Mouse (Mus musculus): ENCODE data around the gene Tsen2. TPM values are rescaled to one million over a fixed set of nuclear protein-coding genes. Genes with fewer than 3 reads are reported as not detected.

Tsen2 gene
- polyA plus RNA-seq, 1 experiment from 2014 or later: 40.9 TPM

- Histone ChIP-seq H3K9me3 (replicated peaks; ENCODE audit: control insufficient read depth, low read length) (no peaks in the 10 kb centered on the region), H3K27ac (ENCODE audit: low read depth, low read length) (peak within 1 kb of the TSS; percentile 48; the same call in 1 of the 2 replicates), H3K4me2 (ENCODE audit: low read length) (peak within 1 kb of the TSS; percentile 67), H3K36me3 (ENCODE audit: control insufficient read depth, insufficient read depth, low read length) (0 out of 2 replicates have a peak, but pooled peaks cover 4% of the 10 kb centered on the region), H3K4me1 (ENCODE audit: control insufficient read depth, insufficient read depth, low read length) (peaks cover 8% of the 10 kb centered on the region), H3K27me3 (replicated peaks; ENCODE audit: control insufficient read depth, insufficient read depth, low read length) (no peaks in the 10 kb centered on the region), H3K9ac (ENCODE audit: low read length) (peak within 1 kb of the TSS; percentile 88), H3K4me3 (ENCODE audit: low read depth, low read length) (peak within 1 kb of the TSS; percentile 75)
- peak; percentile 95 for ATAC-seq
- under 1% methylated on average over 60 of the region's 61 CpGs for WGBS
- peak; percentile 87 for DNase-seq (ENCODE audit: low spot score)
These were observed 57.5 kb downstream of the Tsen2 start, which contains the start of gene Mkrn2 for GRCm38 (mm10) chr6:115601715-115602523. Gene Mkrn2, plus strand, starts transcription at chr6:115601902.

- Histone ChIP-seq H3K4me1 (ENCODE audit: control insufficient read depth, insufficient read depth, low read length) (peaks cover 8% of the 10 kb centered on the region), H3K4me3 (ENCODE audit: low read depth, low read length) (no peak overlapping the region), H3K9ac (ENCODE audit: low read length) (no peak overlapping the region), H3K27me3 (replicated peaks; ENCODE audit: control insufficient read depth, insufficient read depth, low read length) (no peaks in the 10 kb centered on the region), H3K36me3 (ENCODE audit: control insufficient read depth, insufficient read depth, low read length) (peaks cover 23% of the 10 kb centered on the region), H3K27ac (ENCODE audit: low read depth, low read length) (no peak overlapping the region), H3K4me2 (ENCODE audit: low read length) (no peak overlapping the region), H3K9me3 (replicated peaks; ENCODE audit: control insufficient read depth, low read length) (no peaks in the 10 kb centered on the region)
- 86% methylated on average over 1 of the region's 1 CpGs for WGBS
- no peak for ATAC-seq
- no peak for DNase-seq (ENCODE audit: low spot score)
These were observed 62.0 kb downstream of the Tsen2 start for GRCm38 (mm10) chr6:115606461-115606860.

GRCm38 (mm10) chr6:115607429-115607828, 63.0 kb downstream of the Tsen2 start:
- no peak for ATAC-seq
- Histone ChIP-seq H3K9me3 (replicated peaks; ENCODE audit: control insufficient read depth, low read length) (no peaks in the 10 kb centered on the region), H3K27ac (ENCODE audit: low read depth, low read length) (no peak overlapping the region), H3K36me3 (ENCODE audit: control insufficient read depth, insufficient read depth, low read length) (peaks cover 32% of the 10 kb centered on the region), H3K4me2 (ENCODE audit: low read length) (no peak overlapping the region), H3K27me3 (replicated peaks; ENCODE audit: control insufficient read depth, insufficient read depth, low read length) (no peaks in the 10 kb centered on the region), H3K4me3 (ENCODE audit: low read depth, low read length) (no peak overlapping the region), H3K9ac (ENCODE audit: low read length) (no peak overlapping the region; the same call in 1 of the 2 replicates), H3K4me1 (ENCODE audit: control insufficient read depth, insufficient read depth, low read length) (peaks cover 6% of the 10 kb centered on the region)
- WGBS: 75% methylated on average over 4 of the region's 4 CpGs
- DNase-seq (ENCODE audit: low spot score): no peak

- H3K4me2 ChIP-seq (ENCODE audit: low read length): no peak overlapping the region
- no peak overlapping the region for H3K27ac ChIP-seq (ENCODE audit: low read depth, low read length)
- H3K27me3 ChIP-seq (replicated peaks; ENCODE audit: control insufficient read depth, insufficient read depth, low read length): no peaks in the 10 kb centered on the region
- 72% methylated on average over 3 of the region's 3 CpGs for WGBS
- H3K9me3 ChIP-seq (replicated peaks; ENCODE audit: control insufficient read depth, low read length): no peaks in the 10 kb centered on the region
- H3K36me3 ChIP-seq (ENCODE audit: control insufficient read depth, insufficient read depth, low read length): peaks cover 48% of the 10 kb centered on the region
- H3K4me1 ChIP-seq (ENCODE audit: control insufficient read depth, insufficient read depth, low read length): no peaks in the 10 kb centered on the region
- peak; percentile 36 for DNase-seq (ENCODE audit: low spot score)
- ATAC-seq: no peak
- H3K4me3 ChIP-seq (ENCODE audit: low read depth, low read length): no peak overlapping the region
- no peak overlapping the region for H3K9ac ChIP-seq (ENCODE audit: low read length)
These were observed 64.7 kb downstream of the Tsen2 start for GRCm38 (mm10) chr6:115609121-115609520.

- no peak overlapping the region for H3K4me2 ChIP-seq (ENCODE audit: low read length)
- 95% methylated on average over 5 of the region's 5 CpGs for WGBS
- no peak overlapping the region for H3K4me3 ChIP-seq (ENCODE audit: low read depth, low read length)
- no peaks in the 10 kb centered on the region for H3K9me3 ChIP-seq (replicated peaks; ENCODE audit: control insufficient read depth, low read length)
- H3K4me1 ChIP-seq (ENCODE audit: control insufficient read depth, insufficient read depth, low read length): no peaks in the 10 kb centered on the region
- H3K27ac ChIP-seq (ENCODE audit: low read depth, low read length): no peak overlapping the region
- H3K27me3 ChIP-seq (replicated peaks; ENCODE audit: control insufficient read depth, insufficient read depth, low read length): no peaks in the 10 kb centered on the region
- ATAC-seq (no peak), DNase-seq (ENCODE audit: low spot score) (no peak)
- no peak overlapping the region for H3K9ac ChIP-seq (ENCODE audit: low read length)
- H3K36me3 ChIP-seq (ENCODE audit: control insufficient read depth, insufficient read depth, low read length): peaks cover 59% of the 10 kb centered on the region
These were observed 65.8 kb downstream of the Tsen2 start for GRCm38 (mm10) chr6:115610301-115610700.

GRCm38 (mm10) chr6:115613793-115614192, 69.3 kb downstream of the Tsen2 start:
- Histone ChIP-seq H3K36me3 (ENCODE audit: control insufficient read depth, insufficient read depth, low read length) (peaks cover 90% of the 10 kb centered on the region), H3K4me2 (ENCODE audit: low read length) (no peak overlapping the region), H3K4me3 (ENCODE audit: low read depth, low read length) (no peak overlapping the region), H3K27ac (ENCODE audit: low read depth, low read length) (no peak overlapping the region), H3K4me1 (ENCODE audit: control insufficient read depth, insufficient read depth, low read length) (no peaks in the 10 kb centered on the region), H3K9me3 (replicated peaks; ENCODE audit: control insufficient read depth, low read length) (no peaks in the 10 kb centered on the region), H3K27me3 (replicated peaks; ENCODE audit: control insufficient read depth, insufficient read depth, low read length) (no peaks in the 10 kb centered on the region), H3K9ac (ENCODE audit: low read length) (no peak overlapping the region)
- ATAC-seq: no peak
- DNase-seq (ENCODE audit: low spot score): no peak

GRCm38 (mm10) chr6:115615983-115616382, 71.5 kb downstream of the Tsen2 start:
- H3K9me3 ChIP-seq (replicated peaks; ENCODE audit: control insufficient read depth, low read length): no peaks in the 10 kb centered on the region
- no peak for DNase-seq (ENCODE audit: low spot score)
- no peaks in the 10 kb centered on the region for H3K4me1 ChIP-seq (ENCODE audit: control insufficient read depth, insufficient read depth, low read length)
- WGBS: 95% methylated on average over 3 of the region's 3 CpGs
- peaks cover 97% of the 10 kb centered on the region for H3K36me3 ChIP-seq (ENCODE audit: control insufficient read depth, insufficient read depth, low read length)
- no peak for ATAC-seq
- no peaks in the 10 kb centered on the region for H3K27me3 ChIP-seq (replicated peaks; ENCODE audit: control insufficient read depth, insufficient read depth, low read length)
- no peak overlapping the region for H3K9ac ChIP-seq (ENCODE audit: low read length)
- H3K27ac ChIP-seq (ENCODE audit: low read depth, low read length): no peak overlapping the region
- no peak overlapping the region for H3K4me3 ChIP-seq (ENCODE audit: low read depth, low read length)
- no peak overlapping the region for H3K4me2 ChIP-seq (ENCODE audit: low read length)

GRCm38 (mm10) chr6:115619818-115620217, 75.4 kb downstream of the Tsen2 start:
- 94% methylated on average over 10 of the region's 10 CpGs for WGBS
- H3K27me3 ChIP-seq (replicated peaks; ENCODE audit: control insufficient read depth, insufficient read depth, low read length): no peaks in the 10 kb centered on the region
- no peaks in the 10 kb centered on the region for H3K4me1 ChIP-seq (ENCODE audit: control insufficient read depth, insufficient read depth, low read length)
- H3K4me2 ChIP-seq (ENCODE audit: low read length): no peak overlapping the region
- no peak overlapping the region for H3K9ac ChIP-seq (ENCODE audit: low read length)
- H3K4me3 ChIP-seq (ENCODE audit: low read depth, low read length): no peak overlapping the region
- DNase-seq (ENCODE audit: low spot score): no peak
- H3K27ac ChIP-seq (ENCODE audit: low read depth, low read length): no peak overlapping the region
- no peaks in the 10 kb centered on the region for H3K9me3 ChIP-seq (replicated peaks; ENCODE audit: control insufficient read depth, low read length)
- no peak for ATAC-seq
- peaks cover 100% of the 10 kb centered on the region for H3K36me3 ChIP-seq (ENCODE audit: control insufficient read depth, insufficient read depth, low read length)

GRCm38 (mm10) chr6:115620942-115621341, 76.5 kb downstream of the Tsen2 start:
- Histone ChIP-seq H3K4me1 (ENCODE audit: control insufficient read depth, insufficient read depth, low read length) (no peaks in the 10 kb centered on the region), H3K36me3 (ENCODE audit: control insufficient read depth, insufficient read depth, low read length) (peaks cover 100% of the 10 kb centered on the region), H3K4me3 (ENCODE audit: low read depth, low read length) (no peak overlapping the region), H3K9me3 (replicated peaks; ENCODE audit: control insufficient read depth, low read length) (no peaks in the 10 kb centered on the region), H3K9ac (ENCODE audit: low read length) (no peak overlapping the region), H3K27me3 (replicated peaks; ENCODE audit: control insufficient read depth, insufficient read depth, low read length) (no peaks in the 10 kb centered on the region), H3K4me2 (ENCODE audit: low read length) (no peak overlapping the region), H3K27ac (ENCODE audit: low read depth, low read length) (no peak overlapping the region)
- ATAC-seq (no peak), DNase-seq (ENCODE audit: low spot score) (no peak)
- 86% methylated on average over 1 of the region's 1 CpGs for WGBS
